Mouse (Mus musculus) myocyte (in vitro differentiated cells): Measurements from ENCODE around the gene Sergef.

Experiments
- CEBPB ChIP-seq: IDR thresholded peaks from 2 replicates; pipeline ENCODE4 v1.6.1; 2011; ENCODE audit warnings: mild to moderate bottlenecking, moderate library complexity; ENCODE audit not compliant: poor library complexity, insufficient read depth, severe bottlenecking
- E2F4 ChIP-seq: IDR thresholded peaks from one replicate; pipeline ENCODE4 v1.6.1; 2011; ENCODE audit warnings: mild to moderate bottlenecking, control low read depth, moderate library complexity; ENCODE audit not compliant: insufficient read depth
- MAX ChIP-seq: IDR thresholded peaks from one replicate; pipeline ENCODE4 v1.6.1; 2011; ENCODE audit warnings: low read depth, mild to moderate bottlenecking, control low read depth
- MYOD1 ChIP-seq, 3 experiments: IDR thresholded peaks; one replicate each; pipeline ENCODE4 v1.6.1; 2011; ENCODE audit warnings: control low read depth in 2 of 3, low read depth in 2 of 3, mild to moderate bottlenecking in 2 of 3, moderate library complexity in 1 of 3; ENCODE audit not compliant: insufficient read length in 2 of 3, control insufficient read depth in 1 of 3
- MYOG ChIP-seq, 3 experiments: IDR thresholded peaks; one replicate each; pipeline ENCODE4 v1.6.1; 2011; ENCODE audit warnings: control low read depth in 2 of 3, low read depth in 2 of 3, mild to moderate bottlenecking in 2 of 3; ENCODE audit not compliant: insufficient read length in 2 of 3, control insufficient read depth in 1 of 3, insufficient read depth in 1 of 3
- POLR2A ChIP-seq: IDR thresholded peaks from one replicate; pipeline ENCODE4 v1.6.1; 2011; ENCODE audit warnings: low read depth, mild to moderate bottlenecking, control low read depth, moderate library complexity; ENCODE audit not compliant: insufficient read length
- POLR2AphosphoS2 ChIP-seq: IDR thresholded peaks from one replicate; pipeline ENCODE4 v1.6.1; 2011; ENCODE audit warnings: low read depth, control low read depth; ENCODE audit not compliant: insufficient read length
- REST ChIP-seq: IDR thresholded peaks from one replicate; pipeline ENCODE4 v1.6.1; 2011; ENCODE audit warnings: mild to moderate bottlenecking, control low read depth, moderate library complexity; ENCODE audit not compliant: insufficient read depth, insufficient read length
- SRF ChIP-seq: IDR thresholded peaks from one replicate; pipeline ENCODE4 v1.6.1; 2011; ENCODE audit warnings: low read depth; ENCODE audit not compliant: control insufficient read depth, insufficient read length
- TCF12 ChIP-seq: IDR thresholded peaks from one replicate; pipeline ENCODE4 v1.6.1; 2011; ENCODE audit warnings: mild to moderate bottlenecking, control low read depth; ENCODE audit not compliant: poor library complexity, insufficient read depth, severe bottlenecking
- TCF3 ChIP-seq: IDR thresholded peaks from one replicate; pipeline ENCODE4 v1.6.1; 2011; ENCODE audit warnings: low read depth, control low read depth; ENCODE audit not compliant: insufficient read length
- USF1 ChIP-seq: IDR thresholded peaks from one replicate; pipeline ENCODE4 v1.6.1; 2011; ENCODE audit warnings: low read depth, mild to moderate bottlenecking, control low read depth, moderate library complexity

DNA sequence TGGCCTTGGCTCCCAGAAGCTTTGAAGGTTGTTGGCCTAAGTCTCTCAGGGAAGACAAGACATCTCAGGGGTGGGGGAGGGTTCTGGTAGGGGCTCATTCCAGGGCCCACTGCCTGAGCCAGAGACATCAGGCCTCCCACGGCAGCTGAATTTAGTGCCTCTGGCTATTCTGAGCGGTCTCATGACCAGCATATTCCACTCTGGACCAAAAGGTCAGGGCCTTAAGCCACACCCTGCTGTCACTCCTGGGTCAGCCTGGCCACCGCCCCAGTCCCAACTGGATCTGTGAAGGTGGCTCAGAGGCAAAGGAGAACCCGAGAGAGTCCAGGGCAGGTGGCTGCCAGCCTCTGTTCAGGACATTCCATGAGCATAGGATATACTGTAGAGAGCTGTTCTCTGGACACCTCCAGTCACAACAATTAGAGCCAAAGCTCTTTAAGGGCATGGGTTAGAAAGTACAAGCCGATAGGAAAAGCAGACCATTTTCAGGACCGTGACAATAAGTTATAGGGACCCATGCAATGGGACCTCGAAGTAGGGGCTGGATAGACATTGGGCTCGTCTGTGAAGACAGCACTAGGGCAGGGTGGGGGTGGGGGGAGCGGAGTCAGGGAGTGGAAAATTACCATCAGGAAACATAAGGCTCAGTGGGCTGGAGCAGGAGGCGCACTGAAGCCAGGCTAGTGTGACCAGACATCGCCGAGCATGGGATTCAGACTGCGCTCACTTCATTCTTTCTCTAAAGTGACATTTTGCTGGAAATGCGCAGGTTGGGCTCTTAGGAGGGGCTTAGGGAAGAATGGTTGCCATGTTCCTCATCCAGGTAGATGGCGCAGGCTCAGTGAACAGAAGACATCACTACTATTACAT, 235.8 kb downstream of the Sergef start:
- TF ChIP-seq POLR2A (no peak), CEBPB (no peak), MAX (no peak), POLR2AphosphoS2 (no peak), REST (no peak), TCF12 (no peak), SRF (no peak), USF1 (no peak), MYOG (IDR thresholded peaks at IDR 0.05; ENCODE audit: control insufficient read depth in 1 of 3, insufficient read depth in 1 of 3, insufficient read length in 2 of 3, low read depth in 2 of 3) (peak in 1 of 3 experiments; percentile 33), E2F4 (no peak), MYOD1 (IDR thresholded peaks at IDR 0.05; ENCODE audit: control insufficient read depth in 1 of 3, insufficient read length in 2 of 3, low read depth in 2 of 3) (peak in 1 of 3 experiments; percentile 30), TCF3 (no peak)
